Mouse (Mus musculus) embryonic fibroblast, embryonic 13.5 days (primary cell): ENCODE results near the gene Lrmp. TPM values are rescaled to one million over a fixed set of nuclear protein-coding genes. Genes with fewer than 3 reads are reported as not detected.

ENCODE experiments used
- H3K27ac ChIP-seq: 2 replicates; pipeline ENCODE4 v1.5.1; 2012; ENCODE audit warnings: low read length, control low read depth, inconsistent platforms; ENCODE audit not compliant: insufficient read depth
- H3K4me1 ChIP-seq: 2 replicates; pipeline ENCODE4 v1.6.1; 2011; ENCODE audit warnings: low read length; ENCODE audit not compliant: control insufficient read depth, insufficient read depth
- H3K4me3 ChIP-seq: 2 replicates; pipeline ENCODE4 v1.5.1; 2011; ENCODE audit warnings: mild to moderate bottlenecking, control low read depth, low read length; ENCODE audit not compliant: insufficient read depth
- CTCF ChIP-seq: IDR thresholded peaks from 2 replicates; pipeline ENCODE4 v1.5.1; 2011; ENCODE audit warnings: mild to moderate bottlenecking, control low read depth, low read length, moderate library complexity, borderline replicate concordance; ENCODE audit not compliant: insufficient read depth
- POLR2A ChIP-seq: IDR thresholded peaks from 2 replicates; pipeline ENCODE4 v1.6.1; 2011; ENCODE audit warnings: low read depth, mild to moderate bottlenecking, control low read depth, low read length, moderate library complexity
- polyA plus RNA-seq: library from polyadenylated mRNA; stranded (reverse); fragments of >200 nt; gene quantifications from 2 replicates; pipeline ENCODE4 v1.2.4, GENCODE M21; 2011; ENCODE audit warnings: low read depth; ENCODE audit not compliant: missing spikeins, insufficient read length

The Lrmp gene
- polyA plus RNA-seq, 1 experiment: 0.72 TPM

DNA sequence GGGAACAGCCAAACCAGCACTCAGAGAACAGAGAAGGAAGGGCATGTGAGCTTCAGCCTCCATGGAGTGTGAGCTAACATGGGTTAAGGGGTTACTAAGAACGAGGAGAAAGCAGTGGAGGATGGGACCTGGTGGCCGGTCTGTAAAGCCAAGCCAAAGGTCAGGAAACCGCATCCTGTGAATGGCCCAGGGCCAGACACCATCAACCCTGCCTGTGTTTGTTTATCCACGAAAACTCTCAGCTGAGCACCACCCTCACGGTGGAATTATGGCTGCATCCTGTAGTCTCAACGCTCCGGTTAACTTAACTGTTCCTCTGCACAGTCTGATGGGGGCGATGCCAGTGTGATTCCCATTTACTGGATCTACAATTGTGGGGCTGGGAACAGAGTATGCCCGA, 20.4 kb downstream of the Lrmp start:
- Histone ChIP-seq H3K4me1 (no peaks in the 10 kb centered on the region), H3K4me3 (no peak overlapping the region), H3K27ac (no peak overlapping the region)
- no peak for TF ChIP-seq POLR2A
- no peak for TF ChIP-seq CTCF

- no peak for TF ChIP-seq POLR2A
- no peak for TF ChIP-seq CTCF
- no peak overlapping the region for H3K4me3 ChIP-seq
- H3K27ac ChIP-seq: no peak overlapping the region
- H3K4me1 ChIP-seq: no peaks in the 10 kb centered on the region
Observed at GRCm38 (mm10) chr6:145136831-145137230, 21.4 kb downstream of the Lrmp start.

GRCm38 (mm10) chr6:145139236-145139635, 23.8 kb downstream of the Lrmp start:
- Histone ChIP-seq H3K4me1 (no peaks in the 10 kb centered on the region), H3K4me3 (no peak overlapping the region), H3K27ac (no peak overlapping the region)
- TF ChIP-seq POLR2A (no peak), CTCF (no peak)

GRCm38 (mm10) chr6:145139776-145140475, 24.5 kb downstream of the Lrmp start:
- no peaks in the 10 kb centered on the region for H3K4me1 ChIP-seq
- TF ChIP-seq CTCF (no peak), POLR2A (no peak)
- no peak overlapping the region for H3K27ac ChIP-seq
- no peak overlapping the region for H3K4me3 ChIP-seq

DNA sequence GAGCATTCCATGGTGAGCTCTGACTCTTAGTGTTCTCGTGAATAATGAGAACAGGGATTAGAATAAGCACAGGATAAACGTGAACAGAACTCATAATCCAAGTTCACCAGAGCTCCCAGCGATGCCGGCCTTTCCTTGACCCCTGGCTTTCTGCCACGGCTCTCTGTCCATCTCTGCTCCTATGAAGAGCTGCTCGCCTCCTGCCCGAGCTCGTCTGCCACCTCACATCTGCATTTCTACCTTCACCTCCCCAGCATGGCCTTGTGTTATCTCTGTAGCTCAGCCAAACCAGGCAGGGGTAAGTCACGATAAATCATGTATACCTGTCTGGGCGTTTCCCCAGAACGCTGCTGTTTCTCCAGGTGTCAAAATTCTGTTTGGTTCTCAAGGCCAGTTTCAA, 25.3 kb downstream of the Lrmp start:
- Histone ChIP-seq H3K4me1 (no peaks in the 10 kb centered on the region), H3K27ac (no peak overlapping the region), H3K4me3 (no peak overlapping the region)
- TF ChIP-seq CTCF (no peak), POLR2A (no peak)

- TF ChIP-seq POLR2A (no peak), CTCF (no peak)
- Histone ChIP-seq H3K4me3 (no peak overlapping the region), H3K27ac (no peak overlapping the region)
Observed at GRCm38 (mm10) chr6:145141827-145142226, 26.4 kb downstream of the Lrmp start.

DNA sequence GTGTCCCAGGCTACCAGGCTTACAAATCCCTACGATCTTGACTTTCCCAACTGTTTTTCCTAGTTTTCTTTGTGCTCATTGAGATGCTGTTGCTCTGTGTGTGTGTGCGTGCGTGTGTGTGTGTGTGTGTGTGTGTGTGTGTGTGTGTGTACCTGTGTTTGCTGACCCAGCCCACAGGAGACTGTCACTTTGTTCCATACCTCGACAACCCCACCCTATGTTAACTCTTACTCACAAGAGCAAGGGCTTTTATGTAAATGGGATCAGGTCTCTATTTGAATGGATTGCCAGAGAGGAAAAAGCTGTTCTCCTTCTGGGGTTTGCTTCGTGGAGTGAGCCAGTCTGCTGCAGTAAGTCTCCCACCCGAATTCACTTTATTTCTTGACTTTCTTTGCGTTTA, 29.7 kb downstream of the Lrmp start:
- TF ChIP-seq CTCF (no peak), POLR2A (no peak)
- Histone ChIP-seq H3K4me1 (no peaks in the 10 kb centered on the region), H3K4me3 (no peak overlapping the region), H3K27ac (no peak overlapping the region)

More at GRCm38 (mm10) chr6:145141827-145142226, 26.4 kb downstream of the Lrmp start:
- no peaks in the 10 kb centered on the region for H3K4me1 ChIP-seq

DNA sequence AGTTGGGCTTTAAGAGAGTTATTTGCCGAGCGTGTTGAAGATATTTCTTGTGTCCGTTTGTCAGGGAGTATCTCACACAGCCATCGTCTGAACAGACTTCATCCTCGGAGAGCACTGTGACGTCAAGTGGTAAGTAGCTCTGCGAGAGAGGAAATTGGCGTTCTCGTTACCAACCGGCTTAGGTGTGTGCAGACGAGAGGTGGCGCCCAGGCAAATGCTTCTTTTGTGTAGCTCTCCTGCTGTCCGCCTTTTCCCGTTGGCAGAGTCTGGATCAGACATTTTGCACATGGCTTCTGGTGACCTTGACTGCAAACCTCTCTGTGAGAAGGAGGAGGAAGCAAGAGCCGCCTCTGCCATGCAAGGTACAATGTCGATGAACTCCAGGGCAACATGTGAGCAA, 32.3 kb downstream of the Lrmp start:
- no peak overlapping the region for H3K27ac ChIP-seq
- TF ChIP-seq CTCF (no peak), POLR2A (no peak)
- H3K4me3 ChIP-seq: no peak overlapping the region
- H3K4me1 ChIP-seq: no peaks in the 10 kb centered on the region

- no peak overlapping the region for H3K27ac ChIP-seq
- no peak for TF ChIP-seq CTCF
- TF ChIP-seq POLR2A: no peak
- no peaks in the 10 kb centered on the region for H3K4me1 ChIP-seq
- H3K4me3 ChIP-seq: no peak overlapping the region
Observed at GRCm38 (mm10) chr6:145149054-145149453, 33.6 kb downstream of the Lrmp start.

DNA sequence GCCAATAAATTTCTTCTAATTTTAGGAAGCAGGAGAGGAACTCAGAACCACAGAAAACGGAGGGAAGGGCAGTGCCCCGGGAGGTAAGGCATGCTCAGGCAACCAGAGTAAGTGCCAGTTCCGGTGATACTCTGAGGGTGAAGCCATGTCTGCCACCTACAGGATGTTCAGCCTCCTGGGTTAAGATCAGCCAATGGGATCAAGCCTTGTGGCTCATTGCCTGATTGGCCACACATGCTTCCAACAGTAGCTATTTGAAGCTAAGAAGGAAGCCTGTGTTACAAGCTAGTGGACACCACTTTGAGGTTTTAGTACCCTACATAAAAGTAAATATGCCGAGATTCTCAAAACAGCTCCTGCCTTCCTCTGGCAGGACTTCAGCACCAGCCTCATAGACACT, 43.2 kb downstream of the Lrmp start:
- Histone ChIP-seq H3K27ac (no peak overlapping the region), H3K4me1 (no peaks in the 10 kb centered on the region), H3K4me3 (no peak overlapping the region)
- no peak for TF ChIP-seq CTCF
- TF ChIP-seq POLR2A: no peak
